Mouse (Mus musculus) thymus, postnatal 4 days (tissue): ENCODE measurements around the gene Myb.

Experiments used
- DNase-seq: peaks from one replicate; pipeline ENCODE4 v3.0.0; 2021

Gene Myb

DNA sequence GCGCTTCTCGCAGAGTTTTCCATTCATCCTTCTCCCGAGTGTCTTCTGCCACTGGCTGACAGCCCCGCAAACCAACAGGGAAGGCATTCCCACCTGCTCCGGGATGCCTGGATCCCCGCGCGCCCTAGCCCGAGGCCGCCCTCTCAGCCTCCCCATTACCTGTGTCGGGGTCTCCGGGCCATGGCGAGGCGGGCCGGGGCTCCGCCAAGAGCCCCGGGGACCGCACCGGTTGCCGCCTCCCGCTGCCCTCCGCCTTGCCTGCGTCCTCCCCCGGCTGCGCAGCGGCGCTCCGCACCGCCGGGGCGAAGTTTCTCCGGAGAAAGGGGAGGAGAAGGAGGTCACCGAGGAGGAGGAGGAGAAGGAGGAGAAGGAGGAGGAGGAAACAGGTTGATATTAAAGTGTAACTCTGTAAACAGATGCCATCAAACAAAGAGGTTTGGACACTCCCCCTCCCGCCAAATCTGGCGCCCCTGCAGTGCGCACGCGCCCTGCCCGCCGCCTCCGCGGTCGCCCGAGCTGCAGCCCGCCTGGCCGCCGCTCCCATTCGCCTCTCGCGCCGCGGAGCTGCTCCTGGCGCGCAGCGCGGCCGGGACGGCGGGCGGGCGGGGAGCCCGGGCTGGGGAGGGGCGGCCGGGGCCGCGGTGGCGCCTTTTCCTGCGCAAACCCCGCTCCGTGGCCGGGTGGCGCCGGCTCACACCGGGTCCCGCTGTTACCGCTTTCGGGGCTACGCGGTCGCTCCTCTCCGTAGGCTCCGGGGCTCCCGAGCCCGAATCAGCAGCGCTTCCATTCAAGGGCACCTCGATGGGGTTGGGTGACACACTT, at the start of gene Myb:
Myb (minus strand) TSS at position 448 of the 822 bp plus-strand sequence.
- DNase-seq = peak; percentile 89

DNA sequence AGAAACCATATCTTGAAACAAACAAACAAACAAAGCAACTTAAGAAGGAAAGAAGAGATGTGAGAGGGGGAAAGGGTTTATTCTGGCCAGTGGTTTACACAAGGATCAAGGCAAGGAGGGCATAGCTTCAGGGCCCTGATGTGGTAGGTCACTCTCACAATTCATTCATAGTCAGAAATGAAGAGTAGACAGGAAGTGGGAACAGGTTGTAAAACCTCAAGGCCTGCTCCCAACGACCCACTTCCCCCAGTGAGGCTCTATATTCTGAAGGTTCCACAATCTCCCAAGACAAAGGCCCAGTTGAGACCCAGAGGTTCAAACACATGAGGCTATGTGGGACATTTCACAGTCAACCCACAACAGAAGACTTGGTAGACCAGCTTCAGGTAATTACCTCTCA, 46.6 kb upstream of the Myb start:
- no peak for DNase-seq

DNA sequence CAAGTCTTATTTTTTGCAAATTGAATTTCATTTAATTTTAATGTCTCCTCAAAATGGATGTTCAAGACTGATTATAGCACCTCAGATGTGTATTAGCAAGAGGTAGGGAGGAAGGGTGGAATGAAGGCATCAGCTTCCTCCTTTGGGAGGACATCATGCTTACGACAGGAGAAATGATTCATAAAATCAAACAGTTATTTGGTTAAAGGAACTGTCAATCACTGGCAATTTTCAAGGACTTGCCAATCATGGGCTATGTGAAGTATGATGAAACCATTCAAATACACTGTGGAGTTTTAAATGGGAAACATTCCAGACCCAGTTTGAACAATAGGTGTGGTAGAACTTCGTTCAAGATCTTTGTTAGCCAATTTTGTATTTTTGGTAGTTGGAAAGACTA, 45.4 kb upstream of the Myb start:
- DNase-seq = no peak

DNA sequence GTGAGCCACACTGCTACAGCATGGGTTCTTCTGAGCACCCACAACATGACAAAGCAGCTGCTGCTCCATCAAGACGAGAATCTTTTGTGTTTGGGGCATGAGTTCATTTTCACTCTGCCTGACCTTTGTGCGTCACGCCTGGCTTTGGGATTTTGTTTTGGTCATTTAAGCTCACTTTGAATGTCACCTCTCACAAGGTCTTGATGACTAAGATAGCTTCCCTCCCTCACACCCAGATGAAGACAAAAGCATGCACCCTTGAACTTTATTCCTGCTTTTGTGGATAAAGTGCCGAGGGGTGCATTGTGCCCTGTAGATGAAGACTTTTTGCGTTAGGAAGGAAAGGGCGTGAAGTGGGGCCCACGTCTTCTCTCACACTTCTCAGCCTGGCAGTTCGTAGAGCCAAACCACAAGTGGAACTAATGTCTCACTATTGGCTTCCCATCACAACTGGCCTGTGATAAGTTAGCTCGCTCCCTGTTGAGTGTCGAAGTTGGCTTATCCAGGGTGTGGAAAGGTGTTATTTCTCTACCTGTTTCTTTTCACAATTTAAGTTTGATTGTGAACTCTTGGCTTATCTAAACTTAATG, 43.8 kb upstream of the Myb start:
- DNase-seq = no peak

DNA sequence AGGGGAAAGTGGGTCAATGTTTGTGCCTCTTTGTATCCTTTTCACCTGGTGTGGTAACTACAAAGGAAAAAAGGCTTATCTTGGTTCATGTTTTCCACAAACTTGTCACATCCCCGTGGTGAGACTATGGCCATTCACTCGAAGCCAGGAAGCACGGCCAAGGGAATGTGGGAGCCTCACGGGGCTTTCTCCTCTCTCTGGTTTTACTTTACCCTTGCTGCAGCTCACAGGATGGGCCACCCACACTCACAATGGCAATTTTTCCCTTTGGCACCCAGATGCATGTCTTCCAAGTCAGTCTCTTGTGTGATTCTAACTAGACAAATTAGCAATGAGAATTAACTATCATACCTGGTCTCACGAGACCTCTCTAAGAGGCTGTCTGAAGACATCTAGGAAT, 43.1 kb upstream of the Myb start:
- DNase-seq = peak; percentile 52

DNA sequence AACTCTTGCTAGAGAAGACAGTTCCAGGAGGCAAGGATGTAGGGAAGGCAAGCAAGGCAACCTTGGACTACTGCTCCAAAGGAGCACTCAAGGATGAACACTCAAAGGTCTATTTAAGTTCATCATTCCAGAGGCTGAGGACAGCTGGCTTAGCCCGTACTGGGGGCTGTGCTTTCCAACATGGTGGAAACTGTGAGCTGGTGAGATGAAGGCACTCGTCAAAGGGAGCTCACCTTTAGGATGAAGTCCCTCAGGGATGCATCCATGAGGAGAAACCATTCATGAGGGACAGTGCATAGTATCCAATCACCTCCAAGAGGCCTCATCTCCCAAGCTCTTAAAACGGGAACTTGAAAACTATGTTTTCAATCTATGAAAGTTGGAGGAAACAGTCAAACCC, 42.7 kb upstream of the Myb start:
- peak; percentile 13 for DNase-seq

DNA sequence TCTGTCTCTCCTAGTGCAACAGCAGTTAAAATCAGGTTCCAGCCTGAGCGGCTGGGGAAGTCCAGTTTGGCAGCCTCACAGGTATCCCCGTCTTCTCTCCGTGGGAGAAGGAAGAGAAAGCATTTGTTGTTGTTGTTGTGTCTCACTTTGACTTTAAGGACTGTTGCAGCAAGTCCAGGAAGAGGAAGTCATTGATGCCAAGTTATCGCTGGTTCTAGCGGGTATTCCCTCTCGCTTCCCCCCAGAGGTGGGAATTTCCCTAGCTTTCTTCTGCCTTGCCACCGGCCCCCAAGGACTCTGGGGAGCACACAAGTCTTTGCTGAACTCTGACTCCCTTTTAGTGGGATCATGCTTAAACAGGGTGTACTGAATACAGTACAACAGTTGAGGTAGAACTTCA, 40.0 kb upstream of the Myb start:
- DNase-seq = peak; percentile 11

DNA sequence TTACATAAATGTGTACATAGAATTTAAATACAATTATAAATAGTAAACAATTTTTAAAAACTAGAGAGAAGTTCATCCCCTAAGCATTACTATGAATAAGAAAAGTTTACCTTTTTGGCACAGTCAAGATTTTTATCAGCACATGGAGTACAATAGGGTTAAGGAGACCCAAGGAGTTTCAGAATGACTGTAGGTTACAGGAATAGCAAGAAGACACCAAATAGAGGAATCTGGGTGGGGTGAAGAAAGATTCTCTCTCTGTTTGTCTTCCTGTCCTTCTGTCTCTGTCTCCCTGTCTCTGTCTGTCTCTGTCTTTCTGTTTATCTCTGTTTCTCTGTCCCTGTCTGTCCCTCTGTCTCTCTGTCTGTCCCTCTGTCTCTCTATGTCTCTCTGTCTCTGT, 39.5 kb upstream of the Myb start:
- no peak for DNase-seq

DNA sequence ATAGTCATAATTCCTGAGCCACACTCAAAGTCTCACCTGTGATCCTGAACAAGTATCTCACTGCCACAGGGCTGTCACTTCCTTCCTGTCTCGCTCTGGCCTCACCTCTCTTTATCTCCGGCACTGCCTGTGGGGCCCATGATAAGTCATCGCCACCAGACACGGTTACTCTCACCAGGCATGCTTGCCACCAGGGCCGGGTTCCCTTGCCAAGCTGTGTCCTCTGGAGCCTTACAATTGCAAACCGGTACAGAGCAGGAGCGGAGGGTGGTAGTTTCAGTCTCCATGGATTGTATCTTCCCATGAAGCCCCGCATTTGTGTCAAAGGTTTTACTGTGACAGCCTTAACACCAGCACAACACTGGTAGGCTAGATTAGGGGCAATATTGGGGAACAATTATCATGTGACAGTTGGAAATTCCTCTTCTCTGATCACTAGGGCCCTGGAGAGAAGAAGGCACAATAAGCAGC, 35.9 kb upstream of the Myb start:
- DNase-seq = peak; percentile 74

DNA sequence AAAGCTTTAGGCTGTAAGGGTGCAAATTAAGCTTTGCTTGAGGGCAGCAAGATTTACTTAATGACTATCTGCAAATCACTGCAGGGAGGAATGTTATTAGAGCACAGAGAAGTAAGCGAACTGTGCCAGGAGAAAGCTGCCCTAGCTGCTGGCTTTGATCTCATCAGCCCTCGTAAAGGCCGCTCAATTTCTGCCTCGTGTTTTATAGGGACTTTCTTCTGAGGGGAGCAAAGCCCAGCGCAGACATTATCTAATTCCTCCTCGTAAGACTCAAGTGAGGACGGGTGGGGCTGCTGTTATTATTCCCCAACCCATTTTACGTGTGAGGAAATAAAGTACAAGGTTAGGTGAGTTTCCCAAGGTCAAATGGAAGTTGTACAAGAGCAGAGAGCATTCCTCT, 34.8 kb upstream of the Myb start:
- no peak for DNase-seq

DNA sequence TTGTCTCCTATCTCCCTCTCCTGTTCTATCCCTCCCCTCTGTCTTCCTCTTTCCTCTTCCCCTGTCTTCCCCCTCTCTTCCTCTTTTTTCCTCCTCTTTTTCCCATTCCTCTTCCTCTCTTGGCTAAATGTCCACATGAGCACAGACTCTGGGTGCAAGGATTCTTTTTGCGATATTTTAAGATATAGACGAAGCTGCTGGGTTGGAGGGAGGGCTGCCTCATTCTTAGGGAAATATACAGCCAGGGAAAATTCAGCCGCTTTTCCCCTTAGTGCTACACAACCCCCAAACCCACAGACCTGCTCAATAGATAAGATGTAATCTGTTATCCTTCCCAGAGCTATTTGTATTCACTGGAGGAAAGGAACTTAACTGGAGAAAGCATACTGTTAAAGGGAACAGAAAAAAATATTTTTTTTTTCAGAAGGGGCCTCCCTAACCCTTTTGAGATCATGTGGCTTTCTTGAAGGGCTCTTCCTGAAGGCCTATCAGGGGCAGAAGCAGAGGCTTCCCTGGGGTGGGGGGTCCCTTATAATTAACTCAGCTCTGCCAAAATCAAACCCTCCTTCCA, 33.2 kb upstream of the Myb start:
- no peak for DNase-seq

DNA sequence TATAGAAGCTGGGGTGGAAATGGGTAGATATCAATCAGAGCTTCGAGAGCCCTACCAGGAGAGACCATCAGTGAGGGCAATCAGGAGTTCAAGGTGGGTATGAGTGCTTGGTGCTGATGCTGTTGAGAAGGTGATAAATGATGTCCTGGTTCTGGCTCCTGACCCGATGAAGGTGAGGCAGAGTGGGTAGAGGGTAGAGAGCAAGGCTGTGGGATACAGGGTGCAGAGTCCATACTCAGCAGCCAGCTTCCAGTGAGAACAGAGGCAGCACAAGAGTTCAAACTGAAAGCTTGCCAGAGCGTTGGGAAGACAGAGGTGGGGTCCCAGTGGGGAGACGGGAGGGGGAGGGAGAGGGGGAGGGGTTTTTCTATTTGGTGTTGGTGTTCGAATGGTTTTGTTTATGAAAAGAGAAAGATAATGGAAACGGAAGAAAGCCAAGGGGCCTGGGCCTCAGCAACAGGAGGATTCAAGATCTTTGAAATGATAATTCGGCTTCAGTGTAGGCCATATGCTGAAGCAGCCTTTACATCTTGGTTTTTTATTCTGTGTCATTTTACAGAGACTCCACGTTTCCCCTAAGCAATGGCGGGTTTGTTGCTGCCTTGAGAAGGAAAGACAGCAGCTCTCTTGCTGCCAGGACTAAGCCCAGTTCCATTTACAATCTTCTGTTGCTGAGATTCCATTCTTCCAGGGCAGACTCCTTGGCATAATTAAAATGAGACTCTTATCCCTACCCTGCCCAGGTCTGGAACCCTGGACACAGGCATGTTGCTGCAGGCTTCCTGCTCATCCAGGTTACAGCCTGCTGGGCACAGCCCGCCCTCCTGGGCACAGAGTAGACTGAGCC, 32.5 kb upstream of the Myb start:
- peak; percentile 53 for DNase-seq

DNA sequence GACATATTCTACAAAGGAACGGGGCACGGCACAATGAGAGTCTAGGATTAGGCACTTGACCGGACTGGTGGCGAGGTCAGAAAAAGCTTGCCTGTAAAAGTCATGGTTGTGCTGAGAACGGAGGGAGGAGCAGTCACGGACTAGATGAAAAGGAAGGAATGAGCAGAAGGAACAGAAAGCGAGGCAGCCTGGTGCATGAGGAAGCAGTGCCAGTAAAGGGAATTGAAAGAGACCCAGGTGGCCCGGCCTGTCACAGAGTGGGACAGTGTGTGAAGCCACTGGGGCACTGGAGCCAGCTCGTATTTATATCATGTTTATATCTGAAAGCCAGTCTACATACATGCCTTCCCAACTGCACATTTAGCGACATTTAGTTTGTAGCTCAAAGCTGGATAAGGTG, 31.7 kb upstream of the Myb start:
- DNase-seq = peak; percentile 52

DNA sequence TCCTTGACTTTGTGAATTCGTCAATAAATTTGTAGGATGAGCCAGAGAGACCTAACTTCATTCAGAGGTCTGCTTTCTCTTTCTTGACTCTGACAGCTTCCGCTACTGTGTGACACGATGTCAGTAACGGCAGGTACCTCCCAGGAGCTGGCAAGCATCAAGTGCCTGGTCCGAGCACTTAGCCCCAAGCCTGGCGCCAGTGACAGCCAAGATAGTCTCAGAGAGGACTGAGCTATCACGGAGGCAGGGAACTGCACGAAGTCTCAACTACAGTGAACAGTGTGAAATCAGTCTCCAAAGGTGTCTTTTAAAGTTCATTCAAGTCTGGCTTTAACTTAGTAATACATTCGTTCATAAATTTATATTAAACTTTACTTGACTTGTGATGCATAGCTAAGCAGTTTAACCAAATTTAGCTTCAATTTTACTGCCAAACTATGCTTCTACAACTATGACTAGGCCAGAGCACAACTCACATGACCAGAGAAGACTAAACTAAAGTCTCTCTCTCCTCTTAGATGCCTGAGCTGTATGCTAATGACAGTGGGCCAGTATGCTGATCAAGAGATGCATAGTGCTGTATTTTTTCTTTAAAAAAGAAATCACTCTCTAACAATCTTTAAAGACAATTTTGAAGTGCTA, 29.1 kb upstream of the Myb start:
- peak; percentile 0 for DNase-seq

DNA sequence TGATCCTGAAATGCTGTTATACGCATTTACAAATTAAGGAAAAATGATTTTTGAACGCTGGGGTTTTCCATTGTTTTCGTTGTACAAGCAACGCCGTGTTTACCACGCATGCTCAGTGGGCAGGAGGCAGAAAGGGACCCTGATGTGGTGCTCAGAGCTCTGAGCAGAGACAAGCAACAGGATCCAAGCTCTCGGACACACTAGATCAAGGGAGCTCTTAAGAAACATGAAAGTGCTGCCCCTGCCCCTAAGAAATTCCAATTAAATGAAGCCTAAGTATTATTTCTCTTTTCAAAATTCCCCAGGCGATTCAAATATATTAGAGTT, 28.5 kb upstream of the Myb start:
- no peak for DNase-seq

DNA sequence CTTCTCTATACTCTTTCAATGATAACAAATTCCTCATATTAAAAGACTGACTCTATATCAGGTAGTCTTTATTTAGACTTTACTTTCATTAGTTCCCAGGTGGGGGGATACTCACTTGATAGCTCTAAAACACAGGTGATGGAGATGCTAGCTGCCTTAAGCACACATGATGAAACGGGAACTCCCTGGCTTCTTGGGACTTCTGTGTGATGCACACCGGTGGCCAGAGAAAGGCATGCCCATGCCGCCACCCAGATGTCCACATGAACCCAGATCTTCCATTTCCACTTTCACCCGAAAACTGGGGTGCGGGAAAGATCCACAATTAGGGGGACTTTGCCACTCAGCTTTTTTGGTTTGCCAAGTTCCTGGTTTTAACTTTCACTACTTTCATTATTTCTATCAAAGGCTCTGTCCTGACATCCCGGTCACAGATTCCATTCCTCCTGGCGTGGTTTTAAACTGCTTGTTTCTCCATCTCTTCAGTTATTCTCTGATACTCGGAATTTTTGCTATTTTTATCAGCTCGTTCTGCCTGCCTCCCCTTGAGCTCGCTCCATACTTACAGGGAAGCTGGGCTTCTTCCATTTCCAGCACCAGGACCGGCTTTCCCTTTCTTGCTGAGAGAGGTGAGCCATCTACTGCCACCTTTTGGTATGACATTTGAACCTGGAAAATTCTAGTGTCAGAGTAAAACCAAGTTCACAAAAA, 27.9 kb upstream of the Myb start:
- DNase-seq = peak; percentile 63

DNA sequence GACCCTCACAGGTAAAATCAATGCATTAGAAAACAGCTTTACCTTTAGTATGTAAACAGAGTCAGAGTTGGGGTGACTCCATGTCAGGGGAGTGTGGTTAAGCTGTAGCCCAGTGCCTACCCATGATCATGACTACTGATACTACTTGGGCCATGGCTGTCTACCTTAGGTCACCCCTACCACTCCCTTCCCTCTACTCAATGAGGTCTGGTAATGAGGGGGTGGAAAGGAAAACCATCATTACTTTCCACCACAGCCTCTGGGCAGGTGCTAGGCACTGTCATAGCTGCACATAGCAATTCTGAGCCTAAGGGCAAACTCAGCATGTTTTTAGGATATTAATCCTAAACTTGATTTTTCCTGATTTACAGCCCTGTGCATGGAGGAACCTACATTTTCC, 27.1 kb upstream of the Myb start:
- peak; percentile 37 for DNase-seq

DNA sequence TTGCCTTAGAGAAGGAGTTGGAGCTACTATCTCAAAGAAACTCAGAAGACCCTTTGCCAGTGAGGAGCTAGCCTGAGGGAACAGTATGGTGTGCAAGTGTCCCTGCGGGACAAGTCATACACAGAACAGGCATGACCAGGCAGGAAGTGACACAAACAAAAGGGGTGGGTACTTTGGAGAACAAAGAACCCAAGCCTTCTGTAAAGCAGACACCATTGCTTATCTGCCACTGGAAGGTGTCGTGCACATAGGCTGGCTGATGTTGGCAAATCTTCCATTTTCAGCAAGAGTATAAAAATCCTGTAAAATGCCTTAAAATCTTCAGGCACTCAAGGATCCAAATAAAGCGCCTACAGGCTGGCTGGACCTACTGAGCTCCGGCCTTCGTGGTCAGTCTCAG, 25.9 kb upstream of the Myb start:
- peak; percentile 69 for DNase-seq

DNA sequence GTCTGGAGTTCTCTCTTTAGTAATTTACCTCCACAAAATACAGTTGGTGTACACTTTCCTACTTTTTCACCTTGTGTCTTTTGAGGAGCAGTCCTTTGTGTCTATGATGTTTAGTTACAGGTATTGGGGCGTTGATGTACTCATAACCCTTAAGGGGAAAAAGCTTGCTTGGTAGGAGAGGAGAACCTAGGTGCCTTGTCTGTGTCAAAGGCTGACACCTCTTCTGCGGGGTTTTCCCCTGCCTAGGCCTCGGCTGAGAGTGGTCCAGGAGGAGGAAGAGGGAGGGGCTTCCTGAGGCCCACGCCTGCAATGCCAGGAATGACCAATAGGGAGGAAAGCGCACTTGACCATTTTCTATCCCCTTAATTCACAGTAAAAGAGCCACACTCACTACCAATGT, 17.9 kb upstream of the Myb start:
- DNase-seq = peak; percentile 71

DNA sequence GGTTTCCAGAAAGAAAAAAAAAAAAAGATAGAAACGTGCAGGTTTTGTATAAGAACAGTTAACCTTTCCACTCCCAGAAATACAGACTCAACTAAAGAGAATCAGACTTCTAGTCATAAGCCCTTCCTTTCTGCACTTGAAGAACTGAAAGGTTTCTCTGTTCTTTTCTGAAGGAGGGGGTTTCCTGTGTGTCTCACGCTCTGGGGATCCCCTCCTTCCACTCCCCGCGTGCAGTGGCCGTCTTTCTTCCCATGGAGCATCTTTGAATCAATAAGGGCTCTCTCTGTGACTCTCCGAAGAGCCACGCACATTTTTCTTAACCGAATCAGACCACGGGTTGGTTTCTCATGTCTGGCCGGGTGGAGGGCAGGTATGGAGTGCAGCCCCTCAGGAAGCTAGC, 17.5 kb upstream of the Myb start:
- no peak for DNase-seq

DNA sequence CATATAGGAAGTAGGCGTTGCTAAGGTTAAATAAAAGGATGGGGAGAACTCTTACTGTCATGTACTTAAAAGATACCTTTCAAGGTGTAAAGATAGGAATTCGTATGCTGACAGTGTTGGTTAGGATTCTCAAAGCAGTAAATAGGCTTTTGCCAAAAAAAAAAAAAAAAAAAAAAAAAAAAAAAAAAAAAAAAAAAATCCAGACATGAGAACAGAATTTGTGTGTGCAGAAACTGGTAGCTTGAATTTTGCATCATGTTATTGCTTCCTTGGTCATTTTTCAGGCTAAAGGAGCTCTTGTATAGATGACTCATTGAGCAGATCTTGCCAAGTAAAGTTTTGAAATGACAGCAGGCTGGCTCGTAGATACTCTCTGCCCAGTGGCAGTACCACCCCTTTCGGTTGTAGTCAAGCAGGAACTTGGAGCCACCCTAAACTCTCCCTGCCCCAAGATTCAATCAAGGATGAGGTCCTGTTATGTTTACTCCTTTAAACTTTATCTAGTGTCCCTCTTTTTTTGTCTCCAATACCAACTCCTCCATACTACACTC, 11.9 kb upstream of the Myb start:
- peak; percentile 3 for DNase-seq

DNA sequence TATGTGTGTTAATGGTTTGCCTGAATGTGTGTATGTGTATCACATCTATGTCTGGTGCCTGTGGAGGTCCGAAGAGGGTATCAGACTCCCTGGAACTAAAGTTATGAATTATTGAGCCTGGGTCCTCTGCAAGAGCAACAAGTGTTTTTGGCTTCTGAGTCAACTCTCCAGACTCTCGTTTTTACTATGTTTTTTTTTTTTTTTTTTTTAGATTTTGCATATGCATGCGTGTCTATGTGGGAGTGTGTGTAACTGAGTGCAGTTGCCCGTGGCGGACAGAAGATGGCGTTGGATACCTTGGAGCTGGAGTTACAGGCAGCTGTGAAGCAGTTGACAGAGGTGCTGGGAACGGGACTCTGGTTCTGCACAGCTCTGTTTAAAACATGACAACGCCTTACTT, 7.7 kb upstream of the Myb start:
- no peak for DNase-seq
